Mouse (Mus musculus) ES-E14 (cell line): ENCODE measurements around the gene H2-Ob.

ENCODE experiments used
- CHD2 ChIP-seq: IDR thresholded peaks from 2 replicates; pipeline ENCODE4 v1.6.1; 2014; ENCODE audit warnings: mild to moderate bottlenecking, low read depth, low read length, inconsistent platforms
- MAFK ChIP-seq: IDR thresholded peaks from 2 replicates; pipeline ENCODE4 v1.6.1; 2014; ENCODE audit warnings: mild to moderate bottlenecking, low read depth, low read length, inconsistent platforms; ENCODE audit not compliant: insufficient read depth
- ZC3H11A ChIP-seq: IDR thresholded peaks from 2 replicates; pipeline ENCODE4 v1.6.1; 2012; ENCODE audit warnings: low read depth, mild to moderate bottlenecking, inconsistent platforms, low read length, borderline replicate concordance
- ZNF384 ChIP-seq: IDR thresholded peaks from 2 replicates; pipeline ENCODE4 v1.6.1; 2012; ENCODE audit warnings: low read depth, low read length, inconsistent platforms

DNA sequence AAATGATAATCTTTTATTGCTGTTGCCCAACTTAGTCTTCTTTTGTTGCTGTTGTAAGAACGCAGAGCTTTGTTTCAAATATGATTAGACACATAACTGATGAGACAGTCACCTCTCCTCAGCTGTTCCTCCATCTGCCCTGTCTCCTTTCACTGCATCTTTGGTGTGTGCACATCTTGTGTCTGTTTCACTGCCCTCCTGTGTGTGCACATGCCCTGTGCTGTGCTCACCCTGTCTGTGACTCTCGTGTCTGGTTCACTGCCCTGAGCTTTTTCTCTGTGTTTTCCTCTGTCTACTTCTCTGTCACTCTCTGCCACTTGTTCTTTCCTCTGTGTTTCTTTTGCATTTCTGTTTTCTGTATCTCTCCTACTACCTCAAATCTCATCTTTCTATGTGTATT, 31.5 kb downstream of the H2-Ob start:
- TF ChIP-seq MAFK (no peak), CHD2 (no peak), ZNF384 (no peak), ZC3H11A (no peak)
